Mouse (Mus musculus) olfactory bulb, adult 2 months (tissue): ENCODE measurements around the gene Ears2. TPM values are rescaled to one million over a fixed set of nuclear protein-coding genes. Genes with fewer than 3 reads are reported as not detected.
A peak's percentile ranks its signal among the peaks of the same experiment; 100 is the strongest.

Source experiments
- H3K27ac ChIP-seq: fragments of 200-500 bp; 2 replicates; pipeline ENCODE4 v1.5.1; 2012; ENCODE audit warnings: low read depth, low read length; ENCODE audit not compliant: insufficient read depth
- H3K4me1 ChIP-seq: fragments of 200-500 bp; 2 replicates; pipeline ENCODE4 v1.6.1; 2012; ENCODE audit warnings: low read length; ENCODE audit not compliant: control insufficient read depth, insufficient read depth
- H3K4me3 ChIP-seq: fragments of 200-500 bp; 2 replicates; pipeline ENCODE4 v1.5.1; 2012; ENCODE audit warnings: mild to moderate bottlenecking, low read depth, low read length, moderate library complexity; ENCODE audit not compliant: insufficient read depth
- CTCF ChIP-seq: fragments of 200-500 bp; IDR thresholded peaks from 2 replicates; pipeline ENCODE4 v1.5.1; 2012; ENCODE audit warnings: low read depth, mild to moderate bottlenecking, low read length, moderate library complexity; ENCODE audit not compliant: insufficient read depth
- POLR2A ChIP-seq: fragments of 200-500 bp; IDR thresholded peaks from 2 replicates; pipeline ENCODE4 v1.6.1; 2012; ENCODE audit warnings: mild to moderate bottlenecking, low read depth, low read length, moderate library complexity; ENCODE audit not compliant: insufficient read depth
- WGBS: fragments of 180-500 bp; shearing (Covaris S2); methylation state at CpG from one replicate; pipeline ENCODE4 v1.1.7; 2018; 5-methylcytosine and 5-hydroxymethylcytosine counted together
- polyA plus RNA-seq: library from polyadenylated mRNA; stranded (reverse); fragments of >200 nt; gene quantifications from 2 replicates; pipeline ENCODE4 v1.2.4, GENCODE M21; 2012; ENCODE audit warnings: low replicate concordance; ENCODE audit not compliant: missing spikeins, insufficient read depth, insufficient read length

The Ears2 gene
- polyA plus RNA-seq, 1 experiment: not detected

- WGBS: 71% methylated on average over 7 of the region's 7 CpGs
These were observed 48.1 kb downstream of the Ears2 start for GRCm38 (mm10) chr7:122018978-122019377.

GRCm38 (mm10) chr7:122018247-122018646 lies 48.8 kb downstream of the Ears2 start:
- 82% methylated on average over 3 of the region's 3 CpGs for WGBS
- TF ChIP-seq CTCF: no peak
- Histone ChIP-seq H3K4me3 (no peak overlapping the region), H3K4me1 (peaks cover 28% of the 10 kb centered on the region), H3K27ac (no peak overlapping the region)

More at GRCm38 (mm10) chr7:122018978-122019377, 48.1 kb downstream of the Ears2 start:
- TF ChIP-seq POLR2A: no peak
- no peak for TF ChIP-seq CTCF
- H3K4me1 ChIP-seq: peaks cover 28% of the 10 kb centered on the region
- no peak overlapping the region for H3K27ac ChIP-seq
- no peak overlapping the region for H3K4me3 ChIP-seq

GRCm38 (mm10) chr7:122015734-122016133 lies 51.3 kb downstream of the Ears2 start:
- no peak for TF ChIP-seq CTCF
- no peak for TF ChIP-seq POLR2A
- peaks cover 28% of the 10 kb centered on the region for H3K4me1 ChIP-seq
- no peak overlapping the region for H3K4me3 ChIP-seq
- 82% methylated on average over 10 of the region's 10 CpGs for WGBS
- no peak overlapping the region for H3K27ac ChIP-seq

GRCm38 (mm10) chr7:122015105-122015504 lies 52.0 kb downstream of the Ears2 start:
- Histone ChIP-seq H3K27ac (no peak overlapping the region), H3K4me1 (peaks cover 28% of the 10 kb centered on the region), H3K4me3 (no peak overlapping the region)
- 31% methylated on average over 8 of the region's 8 CpGs for WGBS
- TF ChIP-seq POLR2A (no peak), CTCF (peak; percentile 37; the same call in 1 of the 2 replicates)

- Histone ChIP-seq H3K4me3 (no peak overlapping the region), H3K27ac (no peak overlapping the region), H3K4me1 (peaks cover 19% of the 10 kb centered on the region)
- TF ChIP-seq POLR2A (no peak), CTCF (no peak)
- 94% methylated on average over 10 of the region's 10 CpGs for WGBS
These were observed 54.1 kb downstream of the Ears2 start for GRCm38 (mm10) chr7:122012949-122013348.

- TF ChIP-seq CTCF: no peak
- no peak for TF ChIP-seq POLR2A
- Histone ChIP-seq H3K27ac (no peak overlapping the region), H3K4me3 (no peak overlapping the region), H3K4me1 (peaks cover 18% of the 10 kb centered on the region)
- WGBS: 93% methylated on average over 4 of the region's 4 CpGs
These were observed 54.7 kb downstream of the Ears2 start for GRCm38 (mm10) chr7:122012370-122012769.

- 77% methylated on average over 8 of the region's 8 CpGs for WGBS
- H3K27ac ChIP-seq: no peak overlapping the region
- no peak overlapping the region for H3K4me3 ChIP-seq
- H3K4me1 ChIP-seq: no peaks in the 10 kb centered on the region
- TF ChIP-seq CTCF (no peak), POLR2A (no peak)
These were observed 66.7 kb downstream of the Ears2 start for GRCm38 (mm10) chr7:122000396-122000795.

- TF ChIP-seq CTCF (no peak), POLR2A (no peak)
- Histone ChIP-seq H3K4me1 (no peaks in the 10 kb centered on the region), H3K27ac (no peak overlapping the region), H3K4me3 (no peak overlapping the region)
- 91% methylated on average over 5 of the region's 5 CpGs for WGBS
These were observed 71.1 kb downstream of the Ears2 start for GRCm38 (mm10) chr7:121995961-121996360.

Other genes starting within 250 kb of the Ears2 start
- gene Scnn1b, start 202.2 kb downstream of the Ears2 start, polyA plus RNA-seq: not detected in 2 replicates
- gene Cog7, start 85.6 kb downstream of the Ears2 start, polyA plus RNA-seq: not detected in 2 replicates
- gene Gga2, start 46.0 kb downstream of the Ears2 start, polyA plus RNA-seq: not detected in 2 replicates
- not detected in 2 replicates for gene Ubfd1, start 88 bp downstream of the Ears2 start, polyA plus RNA-seq
- not detected in 2 replicates for gene Ndufab1, start 34.6 kb upstream of the Ears2 start, polyA plus RNA-seq
- not detected in 2 replicates for gene Palb2, start 65.7 kb upstream of the Ears2 start, polyA plus RNA-seq
- gene Dctn5, start 65.8 kb upstream of the Ears2 start, polyA plus RNA-seq: not detected in 2 replicates
- not detected in 2 replicates for gene Plk1, start 92.2 kb upstream of the Ears2 start, polyA plus RNA-seq
- gene Ern2, start 118.9 kb upstream of the Ears2 start, polyA plus RNA-seq: not detected in 2 replicates
- not detected in 2 replicates for gene Chp2, start 152.2 kb upstream of the Ears2 start, polyA plus RNA-seq
- gene Prkcb, start 221.5 kb upstream of the Ears2 start, polyA plus RNA-seq: 270 and 694 TPM in 2 replicates